Mouse (Mus musculus) adrenal gland, postnatal 14 days (tissue): ENCODE results near the gene Gm11127. TPM values are rescaled to one million over a fixed set of nuclear protein-coding genes. Genes with fewer than 3 reads are reported as not detected.
A peak's percentile ranks its signal among the peaks of the same experiment; 100 is the strongest.
"Not testable (repeated sequence)": the region's sequence is repeated elsewhere in the genome, so short reads cannot be mapped to it uniquely, and the experiment has no call there.

Experiments
- DNase-seq: peaks from one replicate; pipeline ENCODE4 v3.0.0; 2021; ENCODE audit warnings: mixed read lengths
- total RNA-seq: library from RNA; stranded (reverse); gene quantifications from 2 replicates; pipeline ENCODE4 v1.2.3, GENCODE M21; 2021

Gm11127 gene
- total RNA-seq, 1 experiment from 2014 or later: 2.2 TPM

DNA sequence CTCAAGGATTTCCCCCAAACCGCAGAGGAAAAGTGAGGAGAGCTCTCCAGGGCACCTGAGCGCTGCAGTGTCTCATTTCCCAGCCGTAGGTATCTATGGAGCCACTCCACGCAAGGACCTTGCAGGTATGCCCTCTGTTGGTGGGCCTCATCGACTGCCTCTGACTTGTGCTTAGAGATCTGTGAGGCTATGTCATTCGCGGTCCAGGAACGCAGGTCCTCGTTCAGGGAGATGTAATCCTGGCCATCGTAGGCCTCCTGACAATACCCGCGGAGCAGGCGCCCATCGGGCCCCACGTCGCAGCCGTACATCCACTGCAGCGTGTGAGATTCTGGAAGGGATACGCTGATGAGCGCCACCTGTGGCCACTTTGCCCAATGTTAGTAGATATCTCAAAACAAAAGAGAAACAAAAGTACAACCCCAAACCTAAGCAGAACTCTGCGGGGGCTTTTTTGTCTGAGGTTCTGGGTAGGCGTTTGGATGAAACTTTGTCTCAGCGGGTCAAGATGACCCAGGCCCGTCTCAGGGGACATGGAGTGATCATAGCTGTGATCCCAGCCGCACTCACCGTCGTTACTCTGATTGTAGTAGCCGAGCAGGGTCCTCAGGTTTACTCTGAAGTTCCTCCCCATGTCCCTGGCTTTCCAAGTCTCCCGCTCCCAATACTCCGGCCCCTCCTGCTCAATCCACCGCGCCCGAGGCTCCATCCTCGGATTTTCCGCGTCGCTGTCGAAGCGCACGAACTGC is 26.4 kb downstream of the Gm11127 start:
- DNase-seq: peak; percentile 49

DNA sequence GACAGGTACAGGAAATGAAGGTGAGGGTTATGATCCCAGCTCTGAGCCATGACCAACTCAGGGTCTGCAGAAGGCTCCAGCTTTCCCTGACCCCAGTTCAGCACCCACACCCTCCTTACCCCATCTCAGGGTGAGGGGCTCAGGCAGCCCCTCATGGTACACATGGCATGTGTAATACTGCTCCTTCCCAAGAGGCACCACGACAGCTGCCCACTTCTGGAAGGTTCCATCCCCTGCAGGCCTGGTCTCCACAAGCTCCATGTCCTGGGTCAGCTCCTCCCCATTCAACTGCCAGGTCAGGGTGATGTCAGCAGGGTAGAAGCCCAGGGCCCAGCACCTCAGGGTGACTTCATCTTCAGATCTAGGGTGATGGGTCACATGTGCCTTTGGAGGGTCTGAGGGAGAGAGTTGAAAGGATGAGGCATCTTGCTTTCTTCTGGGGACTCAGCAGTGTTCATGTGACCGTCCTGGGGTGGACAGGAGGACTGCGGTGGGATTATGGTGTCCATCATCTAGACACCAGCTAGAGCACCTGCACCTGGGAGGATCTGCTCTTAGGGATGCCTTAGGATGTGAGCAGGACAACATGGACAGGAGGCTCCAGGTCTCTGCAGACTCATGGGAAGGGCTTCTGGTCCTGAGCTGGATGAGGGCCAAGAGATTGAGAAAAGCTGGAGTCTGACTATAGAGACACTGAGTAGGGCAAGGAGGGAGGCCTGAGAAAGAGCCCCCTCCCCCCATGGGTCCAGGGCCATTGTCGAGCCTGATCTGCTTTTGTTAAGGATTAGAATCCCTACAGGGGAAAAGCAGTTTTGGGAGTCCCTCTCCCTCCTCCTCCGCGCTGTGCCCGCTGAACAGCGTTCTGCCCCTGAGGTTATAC is 27.2 kb downstream of the Gm11127 start:
- DNase-seq: not testable (repeated sequence)

DNA sequence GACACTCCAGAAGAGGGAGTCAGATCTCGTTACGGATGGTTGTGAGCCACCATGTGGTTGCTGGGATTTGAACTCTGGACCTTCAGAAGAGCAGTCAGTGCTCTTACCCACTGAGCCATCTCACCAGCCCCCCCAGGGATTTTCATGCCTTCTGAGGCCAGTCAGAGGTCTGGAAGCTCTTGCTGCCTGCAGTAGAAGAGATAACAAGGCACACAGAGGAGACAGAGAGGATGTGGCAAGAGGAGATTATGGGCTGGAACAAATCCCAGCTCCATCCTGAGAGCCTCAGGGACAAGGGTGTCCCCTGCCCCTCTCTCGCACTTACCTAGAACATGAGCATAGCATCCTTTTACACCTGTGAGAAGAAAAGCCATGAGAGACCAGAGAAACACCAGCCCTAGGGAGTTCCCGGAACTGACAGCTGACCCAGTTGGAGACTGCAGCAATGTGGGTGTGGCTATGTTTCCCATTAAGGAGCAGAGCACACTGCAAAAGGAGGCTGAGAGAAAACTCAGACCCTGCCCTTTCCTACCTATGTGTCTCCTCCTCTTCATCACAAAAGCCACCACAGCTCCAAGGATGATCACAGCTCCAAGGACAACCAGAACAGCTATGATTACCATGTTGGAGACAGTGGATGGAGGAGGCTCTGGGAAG is 28.0 kb downstream of the Gm11127 start:
- not testable (repeated sequence) for DNase-seq

- no peak for DNase-seq
Observed at GRCm38 (mm10) chr17:36028879-36029619, 29.1 kb downstream of the Gm11127 start.

GRCm38 (mm10) chr17:36027663-36028062 is 30.5 kb downstream of the Gm11127 start:
- no peak for DNase-seq

DNA sequence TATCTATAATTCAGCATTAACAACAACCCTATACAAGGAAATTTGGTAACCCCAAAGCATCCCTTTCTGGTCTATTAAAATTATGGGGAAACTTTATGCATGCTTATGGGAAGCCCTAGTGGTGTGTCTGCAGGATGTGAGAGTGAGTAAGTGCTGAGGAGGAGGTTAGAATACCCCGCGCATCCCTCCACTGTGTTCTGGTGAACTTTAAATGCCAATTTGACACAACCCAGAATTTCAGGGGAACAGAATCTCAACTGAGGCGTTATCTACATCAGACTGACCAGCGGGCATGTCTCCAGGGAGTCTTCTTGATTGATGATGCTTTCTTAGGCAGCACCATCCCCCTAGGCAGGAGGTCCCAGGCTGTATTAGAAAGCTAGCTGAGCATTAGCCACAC is 32.3 kb downstream of the Gm11127 start:
- DNase-seq: no peak

DNA sequence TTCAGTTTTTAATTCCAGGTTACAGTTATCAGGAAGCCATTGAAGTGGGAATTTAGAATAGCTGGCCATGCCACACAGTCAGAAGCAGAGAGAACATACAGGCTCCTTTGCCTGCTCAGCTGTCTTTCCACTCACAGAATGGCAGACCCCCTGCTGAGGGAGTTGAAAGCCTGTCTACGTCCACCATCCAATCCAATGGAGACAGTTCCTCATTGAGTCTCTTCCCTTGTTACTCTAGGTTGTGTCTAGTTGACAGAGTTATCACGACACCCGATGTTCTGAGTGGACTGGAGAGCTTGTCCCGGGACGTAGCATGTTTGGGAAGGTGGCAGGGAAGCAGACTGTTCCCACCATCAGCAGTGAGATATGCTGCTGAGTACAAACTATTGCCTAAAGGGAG is 33.0 kb downstream of the Gm11127 start:
- no peak for DNase-seq

GRCm38 (mm10) chr17:36023710-36024654 is 34.2 kb downstream of the Gm11127 start:
- peak; percentile 58 for DNase-seq

DNA sequence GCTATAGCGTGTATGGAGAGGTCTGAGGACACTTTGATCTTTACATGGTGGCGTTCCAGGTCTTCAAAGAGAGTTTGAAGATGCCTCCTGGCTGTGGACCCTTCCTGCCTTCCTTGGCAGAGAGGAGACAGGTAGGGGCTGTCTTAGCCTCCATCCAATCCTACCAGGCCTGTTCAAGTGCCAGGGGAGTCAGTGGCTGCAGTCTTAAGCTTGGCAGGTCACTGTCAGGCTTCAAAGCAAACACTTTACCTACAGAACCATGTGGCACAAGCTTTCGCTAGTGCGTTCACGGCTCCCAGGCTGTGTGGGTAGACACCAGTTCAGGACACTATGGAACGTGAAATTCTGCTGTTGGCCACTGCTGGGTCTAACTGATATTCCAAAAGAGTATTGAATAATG is 35.2 kb downstream of the Gm11127 start:
- no peak for DNase-seq

GRCm38 (mm10) chr17:36022098-36022497 is 36.1 kb downstream of the Gm11127 start:
- DNase-seq: no peak

DNA sequence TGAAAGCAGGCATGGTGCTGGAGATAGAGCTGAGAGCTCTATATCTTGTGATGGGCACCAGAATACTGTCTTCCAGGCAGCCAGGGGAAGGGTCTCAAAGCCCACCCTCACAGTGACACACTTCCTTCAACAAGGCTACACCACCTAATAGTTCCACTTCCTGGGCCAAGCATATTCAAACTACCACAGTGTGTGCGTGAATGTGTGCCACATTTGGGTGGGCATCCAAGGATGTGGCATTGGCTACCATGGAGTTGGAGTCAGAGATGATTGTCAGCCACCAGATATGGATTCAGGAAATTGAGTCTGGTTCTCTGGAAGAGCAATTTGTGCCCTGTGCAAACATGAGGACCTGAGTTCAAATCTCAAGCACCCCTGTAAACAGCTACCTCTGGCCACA is 36.9 kb downstream of the Gm11127 start:
- no peak for DNase-seq

- peak; percentile 81 for DNase-seq
Observed at GRCm38 (mm10) chr17:36020191-36021073, 37.7 kb downstream of the Gm11127 start, which contains the start of gene H2-T24. Gene H2-T24 (minus strand): TSS chr17:36020560.

GRCm38 (mm10) chr17:36019519-36019918 is 38.7 kb downstream of the Gm11127 start:
- DNase-seq: no peak

DNA sequence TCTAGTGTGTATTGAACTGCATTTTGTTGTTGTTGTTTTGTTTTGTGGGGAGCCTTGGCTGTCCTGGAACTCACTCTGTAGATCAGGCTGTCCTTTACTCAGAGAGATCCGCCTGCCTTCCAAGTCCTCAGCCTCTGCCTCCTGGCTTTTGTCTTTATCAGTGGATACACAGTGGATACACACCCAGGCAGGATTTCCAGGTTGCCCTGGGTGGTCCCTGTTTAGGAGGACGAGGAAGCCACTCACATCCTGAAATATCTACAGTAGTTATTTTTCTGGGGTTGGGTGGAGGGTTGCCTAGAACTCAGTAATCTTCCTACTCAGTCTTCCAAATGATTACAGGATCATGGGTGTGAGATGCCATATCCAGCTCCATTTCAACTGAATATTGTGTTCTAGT is 39.2 kb downstream of the Gm11127 start:
- no peak for DNase-seq

GRCm38 (mm10) chr17:36017046-36017445 is 41.1 kb downstream of the Gm11127 start:
- DNase-seq: no peak

GRCm38 (mm10) chr17:36014977-36015376 is 43.2 kb downstream of the Gm11127 start:
- DNase-seq: no peak
